Mouse (Mus musculus): ENCODE measurements around the gene Slc25a42.

The Slc25a42 gene

GRCm38 (mm10) chr8:70171240-70171639 is 40.9 kb downstream of the Slc25a42 start:
- no peak for DNase-seq (ENCODE audit: low spot score in 2 of 2)

GRCm38 (mm10) chr8:70170748-70171147 is 41.4 kb downstream of the Slc25a42 start:
- no peak for DNase-seq (ENCODE audit: low spot score in 2 of 2)

GRCm38 (mm10) chr8:70170116-70170515 is 42.0 kb downstream of the Slc25a42 start:
- no peak for DNase-seq (ENCODE audit: low spot score in 2 of 2)

GRCm38 (mm10) chr8:70166504-70167110 is 45.5 kb downstream of the Slc25a42 start:
- DNase-seq (ENCODE audit: low spot score in 2 of 2): peak; percentile 76 to 90

- no peak for DNase-seq (ENCODE audit: low spot score in 2 of 2)
These were observed 48.8 kb downstream of the Slc25a42 start for GRCm38 (mm10) chr8:70163316-70163715.

- DNase-seq (ENCODE audit: low spot score in 2 of 2): peak; percentile 35 to 43
These were observed 52.1 kb downstream of the Slc25a42 start for GRCm38 (mm10) chr8:70160015-70160414.

GRCm38 (mm10) chr8:70159211-70159610 is 52.9 kb downstream of the Slc25a42 start:
- DNase-seq (ENCODE audit: low spot score in 2 of 2): no peak

- peak; percentile 77 to 85 for DNase-seq (ENCODE audit: low spot score in 2 of 2)
These were observed 53.8 kb downstream of the Slc25a42 start for GRCm38 (mm10) chr8:70158069-70158853.

- DNase-seq (ENCODE audit: low spot score in 2 of 2): no peak
These were observed 54.8 kb downstream of the Slc25a42 start for GRCm38 (mm10) chr8:70157240-70157800.

GRCm38 (mm10) chr8:70152537-70153257 is 59.4 kb downstream of the Slc25a42 start:
- peak; percentile 78 to 80 for DNase-seq (ENCODE audit: low spot score in 2 of 2)

- no peak for DNase-seq (ENCODE audit: low spot score in 2 of 2)
These were observed 61.9 kb downstream of the Slc25a42 start for GRCm38 (mm10) chr8:70150158-70150557.

- peak; percentile 67 for DNase-seq (ENCODE audit: low spot score in 2 of 2)
These were observed 64.2 kb downstream of the Slc25a42 start for GRCm38 (mm10) chr8:70147678-70148607.

- DNase-seq (ENCODE audit: low spot score in 2 of 2): no peak
These were observed 72.1 kb downstream of the Slc25a42 start for GRCm38 (mm10) chr8:70139981-70140380.

GRCm38 (mm10) chr8:70139026-70139857 is 72.9 kb downstream of the Slc25a42 start, which contains the start of the genes Rfxank, Borcs8 and Mef2b:
TSS of gene Rfxank (minus strand) at chr8:70139154.
TSS of gene Borcs8 (plus strand) at chr8:70139499.
TSS of gene Mef2b (plus strand) at chr8:70139711.
- peak; percentile 98 for DNase-seq (ENCODE audit: low spot score in 2 of 2)

- DNase-seq (ENCODE audit: low spot score in 2 of 2): no peak
These were observed 74.2 kb downstream of the Slc25a42 start for GRCm38 (mm10) chr8:70137890-70138289.

- DNase-seq (ENCODE audit: low spot score in 2 of 2): no peak
These were observed 75.5 kb downstream of the Slc25a42 start for GRCm38 (mm10) chr8:70136591-70136990.

- no peak for DNase-seq (ENCODE audit: low spot score in 2 of 2)
These were observed 77.2 kb downstream of the Slc25a42 start for GRCm38 (mm10) chr8:70134931-70135330.
